Mouse (Mus musculus): Measurements from ENCODE around the gene Pgap2.

The Pgap2 gene

DNA sequence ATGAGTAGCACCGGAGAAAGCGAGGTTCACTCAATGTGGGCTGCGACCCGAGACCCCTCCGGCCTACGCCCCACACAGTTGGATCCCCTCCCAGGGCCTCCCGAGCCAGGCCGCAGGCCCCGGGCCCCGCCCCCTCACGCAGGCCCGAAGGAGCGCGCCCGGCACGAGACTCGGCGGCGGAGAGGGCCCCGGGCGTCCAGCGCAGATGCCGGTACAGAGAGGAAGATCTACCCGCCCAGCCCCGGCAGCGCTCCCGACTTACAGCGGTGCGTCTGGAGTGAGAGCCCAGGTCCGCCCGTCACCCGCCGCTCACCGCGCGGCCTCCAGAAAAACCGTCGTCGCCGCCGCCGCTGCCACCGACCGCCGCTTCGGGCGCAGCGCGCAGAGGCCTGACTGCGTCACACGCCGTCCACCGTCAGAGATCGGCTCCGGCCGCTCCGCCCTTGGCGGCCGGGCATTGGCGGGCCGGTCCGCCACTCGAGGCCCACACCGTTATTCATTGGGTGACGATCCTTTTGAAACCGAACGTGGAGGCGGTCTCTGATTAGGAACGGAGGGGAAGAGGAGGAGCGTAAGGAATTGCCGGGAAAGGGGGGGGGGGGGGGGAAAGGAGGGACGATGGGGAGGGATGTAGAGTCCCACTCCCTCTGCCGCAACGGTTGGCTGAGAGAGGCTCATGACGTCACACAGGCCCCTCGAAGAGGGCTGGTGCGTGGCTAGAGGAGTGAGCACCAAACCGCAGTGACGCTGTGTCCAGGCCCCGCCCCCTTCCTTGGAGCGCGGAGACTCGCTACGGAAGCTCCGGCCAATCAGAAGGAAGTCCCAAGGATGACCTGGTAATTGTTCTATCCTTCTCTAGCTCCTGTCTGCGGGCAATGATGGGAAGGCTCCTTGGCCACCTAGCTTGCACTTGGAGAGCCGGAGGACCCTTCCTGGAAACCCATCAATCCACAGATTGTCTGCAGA, at the start of gene Pgap2, which contains the start of gene Nup98:
Pgap2 (plus strand) TSS at position 453 of the 966 bp plus-strand sequence.
Nup98 (minus strand) TSS at position 421 of the 966 bp plus-strand sequence.
- DNase-seq (ENCODE audit: low read depth, low spot score) = peak; percentile 99

- DNase-seq (ENCODE audit: low read depth, low spot score) = peak; percentile 1
These were observed 39.7 kb upstream of the Pgap2 start for GRCm38 (mm10) chr7:102170300-102170699.

GRCm38 (mm10) chr7:102183849-102184248, 26.2 kb upstream of the Pgap2 start:
- DNase-seq (ENCODE audit: low read depth, low spot score) = no peak

DNA sequence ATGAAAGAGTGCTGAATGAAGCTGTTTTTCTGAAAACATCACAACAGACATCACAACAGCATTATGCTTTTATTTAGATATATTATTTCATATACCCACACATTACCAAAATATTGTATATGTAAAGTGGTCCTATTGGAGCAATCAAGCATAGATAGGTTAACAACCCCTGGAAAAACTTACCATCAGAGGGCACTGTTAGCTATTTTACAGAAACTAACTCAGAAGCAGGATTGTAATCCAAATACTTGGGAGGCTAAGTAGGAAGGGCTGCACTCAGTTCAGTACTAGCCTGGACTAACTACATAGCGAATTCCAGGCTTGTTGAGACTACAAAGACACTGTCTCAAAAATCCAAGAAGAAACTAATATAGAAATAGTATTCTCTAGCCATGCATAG, 17.7 kb upstream of the Pgap2 start:
- DNase-seq (ENCODE audit: low read depth, low spot score) = no peak

DNA sequence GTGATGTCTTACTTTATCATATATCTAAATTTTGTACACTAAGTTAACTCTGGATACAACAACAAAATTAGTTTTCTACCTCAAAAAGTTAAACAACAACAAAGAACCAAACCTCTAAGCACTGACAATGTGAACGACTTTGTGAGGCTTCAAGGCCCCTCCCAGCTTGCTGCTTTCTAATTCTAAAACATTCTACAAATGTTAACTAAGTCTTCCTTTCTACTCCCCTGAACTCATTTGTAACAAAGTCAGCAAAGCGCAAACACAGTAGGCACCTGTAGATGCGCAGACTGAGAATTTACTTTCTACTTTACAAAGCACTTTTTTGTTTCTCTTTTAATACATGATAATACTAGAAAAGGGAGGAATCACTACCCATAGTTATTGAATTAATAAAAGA, 9.4 kb upstream of the Pgap2 start:
- no peak for DNase-seq (ENCODE audit: low read depth, low spot score)

DNA sequence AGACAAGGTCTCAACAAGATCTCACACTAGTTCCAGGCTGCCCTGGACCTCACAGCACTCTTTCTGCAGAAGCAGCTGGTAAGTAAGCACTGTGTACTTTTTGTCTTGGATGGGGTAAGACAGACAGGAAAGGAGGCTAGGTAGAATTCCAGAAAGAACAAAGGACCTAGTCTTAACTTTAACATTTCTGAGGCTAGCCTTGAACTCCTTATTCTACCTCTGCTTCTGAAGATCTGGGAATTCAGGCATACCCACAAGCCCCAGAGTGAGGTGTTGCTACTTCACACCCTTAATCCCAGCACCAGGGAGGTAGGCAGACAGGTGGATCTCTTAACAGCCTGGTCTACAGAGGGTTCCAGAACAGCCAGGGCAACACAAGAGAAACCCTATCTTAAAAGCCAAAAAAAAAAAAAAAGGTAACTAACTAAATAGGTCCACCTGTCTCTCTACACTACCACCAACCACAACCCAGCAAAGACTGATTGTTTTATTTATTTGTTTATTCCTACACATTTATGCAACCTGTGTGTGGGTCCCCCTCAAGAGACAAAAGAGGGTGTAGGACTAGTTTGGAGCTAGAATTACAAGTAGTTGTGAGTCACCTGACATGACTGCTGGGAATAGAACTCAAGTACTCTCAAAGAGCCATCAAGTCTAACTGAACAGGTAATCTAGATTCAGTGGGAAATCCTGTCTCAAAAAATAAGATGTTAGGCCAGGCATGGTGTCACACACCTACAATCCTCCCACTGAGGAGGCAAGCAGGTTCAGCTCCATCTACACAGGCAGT, 8.8 kb upstream of the Pgap2 start:
- no peak for DNase-seq (ENCODE audit: low read depth, low spot score)

GRCm38 (mm10) chr7:102204296-102204857, 5.6 kb upstream of the Pgap2 start:
- DNase-seq (ENCODE audit: low read depth, low spot score) = no peak

DNA sequence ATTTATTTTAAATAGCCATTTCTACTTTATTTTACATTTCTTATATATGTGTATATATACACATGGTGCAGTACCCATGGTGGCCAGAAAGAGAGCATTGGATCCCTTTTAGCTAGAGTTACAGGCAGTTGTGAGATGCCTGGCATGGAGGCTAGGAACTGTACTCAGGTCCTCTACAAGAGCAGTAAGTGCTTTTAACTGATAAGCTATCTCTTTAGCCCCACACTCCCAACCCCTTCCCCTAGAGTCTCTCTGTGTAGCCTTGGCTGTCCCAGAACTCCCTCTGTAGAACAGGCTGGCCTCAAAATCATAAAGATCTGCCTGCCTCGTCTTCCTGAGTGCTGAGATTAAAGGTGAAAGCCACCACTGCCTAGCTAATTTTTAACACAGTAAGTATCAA, 4.4 kb upstream of the Pgap2 start:
- no peak for DNase-seq (ENCODE audit: low read depth, low spot score)

GRCm38 (mm10) chr7:102208806-102209363, 1.1 kb upstream of the Pgap2 start:
- DNase-seq (ENCODE audit: low read depth, low spot score) = no peak

DNA sequence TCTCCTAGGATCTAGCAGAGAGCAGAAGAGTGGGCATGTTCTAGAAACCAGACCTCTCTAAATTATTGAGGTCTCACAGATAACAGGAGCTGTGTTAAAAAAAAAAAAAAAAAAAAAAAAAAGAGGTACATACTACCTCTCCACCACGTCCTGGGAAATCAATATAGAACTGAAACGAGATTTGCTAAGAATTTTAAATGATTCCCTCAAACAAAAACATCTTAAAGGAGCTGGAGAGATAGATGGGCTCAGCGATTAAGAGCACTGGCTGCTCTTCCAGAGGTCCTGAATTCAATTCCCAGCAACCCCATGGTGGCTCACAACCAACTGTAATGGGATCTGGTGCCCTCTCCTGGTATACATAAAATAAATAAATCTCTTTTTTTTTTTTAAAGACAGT, 1.1 kb downstream of the Pgap2 start:
- DNase-seq (ENCODE audit: low read depth, low spot score) = no peak

GRCm38 (mm10) chr7:102221899-102222298, 11.9 kb downstream of the Pgap2 start:
- no peak for DNase-seq (ENCODE audit: low read depth, low spot score)

DNA sequence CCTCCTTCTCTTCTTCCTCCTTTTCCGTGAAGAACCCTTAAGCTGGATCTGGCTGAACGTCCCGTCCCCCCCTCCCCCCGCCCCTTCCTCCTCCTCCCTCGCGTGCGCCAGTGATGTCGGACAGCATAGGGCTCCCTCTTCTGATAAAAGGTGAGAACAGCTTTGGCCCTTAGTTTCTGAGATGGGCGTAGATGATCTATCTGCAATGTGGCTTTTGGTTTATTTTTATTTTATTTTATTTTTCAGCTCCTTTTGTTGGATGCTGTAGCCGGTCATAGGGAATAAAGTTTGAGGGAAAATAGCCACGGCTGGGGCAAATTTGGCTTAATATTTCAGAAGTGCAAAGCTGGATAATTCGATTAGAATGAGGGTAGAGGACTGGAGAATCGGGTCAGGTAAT, 12.3 kb downstream of the Pgap2 start:
- DNase-seq (ENCODE audit: low read depth, low spot score) = peak; percentile 37

DNA sequence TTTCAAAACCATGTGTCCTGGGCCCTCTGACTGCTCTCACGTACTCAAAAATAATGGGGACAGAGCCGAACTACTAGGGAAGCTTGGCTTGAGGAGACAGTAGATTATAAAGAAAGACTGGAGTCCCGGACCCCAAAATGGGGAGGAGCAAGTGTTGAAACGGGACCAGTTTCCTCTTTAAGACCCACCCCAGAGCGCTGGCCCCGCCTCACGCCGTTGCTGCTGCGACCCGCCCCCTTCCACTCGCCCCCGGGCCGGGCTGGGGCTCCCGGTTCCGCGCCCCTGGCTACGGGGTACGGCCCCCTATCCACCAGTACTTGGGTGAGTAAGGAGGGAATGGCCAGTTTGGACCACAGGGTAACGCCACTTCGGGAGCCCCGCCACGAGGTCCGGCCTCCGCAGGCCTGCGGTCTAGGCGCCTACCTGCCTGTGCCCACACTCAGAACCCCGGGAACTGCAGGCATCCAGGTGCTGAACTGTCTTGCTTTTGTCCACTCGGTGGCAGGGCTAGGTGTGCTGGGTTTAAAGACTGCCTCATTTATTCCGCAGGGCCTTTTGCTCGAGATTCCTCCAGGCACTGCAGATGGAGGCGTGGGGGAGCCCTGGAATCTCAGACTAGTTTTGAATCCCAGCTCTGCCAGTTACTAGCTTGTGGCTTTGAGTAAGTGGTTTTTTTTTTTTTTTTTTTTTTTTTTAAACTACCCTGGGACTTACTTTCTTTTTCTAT, 13.0 kb downstream of the Pgap2 start:
- DNase-seq (ENCODE audit: low read depth, low spot score) = peak; percentile 39

GRCm38 (mm10) chr7:102223883-102224738, 14.1 kb downstream of the Pgap2 start:
- no peak for DNase-seq (ENCODE audit: low read depth, low spot score)

GRCm38 (mm10) chr7:102226051-102226450, 16.0 kb downstream of the Pgap2 start:
- no peak for DNase-seq (ENCODE audit: low read depth, low spot score)

GRCm38 (mm10) chr7:102228049-102228670, 18.2 kb downstream of the Pgap2 start:
- DNase-seq (ENCODE audit: low read depth, low spot score) = no peak

GRCm38 (mm10) chr7:102229814-102230213, 19.8 kb downstream of the Pgap2 start:
- no peak for DNase-seq (ENCODE audit: low read depth, low spot score)

GRCm38 (mm10) chr7:102233059-102233458, 23.1 kb downstream of the Pgap2 start:
- DNase-seq (ENCODE audit: low read depth, low spot score) = no peak

- no peak for DNase-seq (ENCODE audit: low read depth, low spot score)
These were observed 28.8 kb downstream of the Pgap2 start for GRCm38 (mm10) chr7:102238686-102239286.
